Mouse (Mus musculus): ENCODE measurements around the gene Ets2.

Gene Ets2

GRCm38 (mm10) chr16:95699721-95700120 is 2.2 kb upstream of the Ets2 start:
- in situ Hi-C loops (cut with MboI, MseI) = no loop called here

- in situ Hi-C loops (cut with MboI, MseI) = no loop called here
These were observed 1.7 kb upstream of the Ets2 start for GRCm38 (mm10) chr16:95700224-95700623.

GRCm38 (mm10) chr16:95702562-95703545 is 979 bp downstream of the Ets2 start:
- in situ Hi-C loops (cut with MboI, MseI) = no loop called here

GRCm38 (mm10) chr16:95703958-95704357 is 2.1 kb downstream of the Ets2 start:
- in situ Hi-C loops (cut with MboI, MseI) = no loop called here

- in situ Hi-C loops (cut with MboI, MseI) = no loop called here
These were observed 2.9 kb downstream of the Ets2 start for GRCm38 (mm10) chr16:95704662-95705330.

- in situ Hi-C loops (cut with MboI, MseI) = no loop called here
These were observed 3.9 kb downstream of the Ets2 start for GRCm38 (mm10) chr16:95705771-95706170.

- in situ Hi-C loops (cut with MboI, MseI) = no loop called here
These were observed 6.5 kb downstream of the Ets2 start for GRCm38 (mm10) chr16:95708211-95709004.

GRCm38 (mm10) chr16:95709175-95709574 is 7.3 kb downstream of the Ets2 start:
- in situ Hi-C loops (cut with MboI, MseI) = no loop called here

- in situ Hi-C loops (cut with MboI, MseI) = loop anchor here (5.0 kb wide), 1 partner anchor 52 kb away; no protein-coding TSS in a partner anchor
These were observed 8.3 kb downstream of the Ets2 start for GRCm38 (mm10) chr16:95710129-95710528.

GRCm38 (mm10) chr16:95712121-95712520 is 10.2 kb downstream of the Ets2 start:
- in situ Hi-C loops (cut with MboI, MseI) = loop anchor here (5.0 kb wide), 1 partner anchor 50 kb away; no protein-coding TSS in a partner anchor

- in situ Hi-C loops (cut with MboI, MseI) = loop anchor here (5.0 kb wide), 1 partner anchor 49 kb away; no protein-coding TSS in a partner anchor
These were observed 11.2 kb downstream of the Ets2 start for GRCm38 (mm10) chr16:95713077-95713476.

GRCm38 (mm10) chr16:95715026-95715425 is 13.2 kb downstream of the Ets2 start:
- in situ Hi-C loops (cut with MboI, MseI) = no loop called here

GRCm38 (mm10) chr16:95716061-95716706 is 14.3 kb downstream of the Ets2 start:
- in situ Hi-C loops (cut with MboI, MseI) = no loop called here

GRCm38 (mm10) chr16:95717631-95718030 is 15.8 kb downstream of the Ets2 start:
- in situ Hi-C loops (cut with MboI, MseI) = no loop called here

GRCm38 (mm10) chr16:95718119-95718518 is 16.2 kb downstream of the Ets2 start:
- in situ Hi-C loops (cut with MboI, MseI) = no loop called here

GRCm38 (mm10) chr16:95720532-95720931 is 18.7 kb downstream of the Ets2 start:
- in situ Hi-C loops (cut with MboI, MseI) = no loop called here

- in situ Hi-C loops (cut with MboI, MseI) = no loop called here
These were observed 22.4 kb downstream of the Ets2 start for GRCm38 (mm10) chr16:95724251-95724650.

GRCm38 (mm10) chr16:95724776-95725175 is 22.9 kb downstream of the Ets2 start:
- in situ Hi-C loops (cut with MboI, MseI) = no loop called here

- in situ Hi-C loops (cut with MboI, MseI) = no loop called here
These were observed 24.9 kb downstream of the Ets2 start for GRCm38 (mm10) chr16:95726802-95727201.

GRCm38 (mm10) chr16:95728453-95729435 is 26.9 kb downstream of the Ets2 start:
- in situ Hi-C loops (cut with MboI, MseI) = no loop called here
